Mouse (Mus musculus) heart, adult 11 months (tissue): Measurements from ENCODE around the gene Slc25a23.
"Not testable (repeated sequence)": the region's sequence is repeated elsewhere in the genome, so short reads cannot be mapped to it uniquely, and the experiment has no call there.

Experiments used
- DNase-seq: peaks from one replicate; pipeline ENCODE4 v3.0.0; 2022

The Slc25a23 gene

GRCm38 (mm10) chr17:57070272-57070671 is 10.6 kb upstream of the Slc25a23 start:
- no peak for DNase-seq

DNA sequence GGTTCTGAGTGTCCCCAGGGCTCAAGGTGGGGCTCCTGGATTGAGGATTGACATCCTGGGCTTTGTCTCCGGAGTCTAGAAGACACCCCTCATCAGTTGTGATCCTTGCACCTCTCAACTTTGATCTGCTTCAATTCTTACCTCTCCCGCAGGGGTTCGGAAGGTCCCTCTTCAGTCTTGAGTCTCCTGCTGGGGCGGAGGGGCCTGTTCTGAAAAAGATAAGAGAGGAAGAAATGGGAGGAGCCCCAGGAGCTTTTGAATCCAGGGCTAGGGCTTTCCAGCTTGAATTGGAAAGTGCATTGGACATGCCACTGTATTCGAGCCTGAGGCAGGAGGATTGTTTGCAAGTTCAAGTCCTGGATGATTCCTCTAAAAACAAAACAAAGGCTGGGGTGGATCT is 7.2 kb upstream of the Slc25a23 start:
- no peak for DNase-seq

- DNase-seq, result no peak
Measured at GRCm38 (mm10) chr17:57063031-57063430, 3.4 kb upstream of the Slc25a23 start.

GRCm38 (mm10) chr17:57062548-57062947 is 2.9 kb upstream of the Slc25a23 start:
- peak; percentile 89 for DNase-seq

DNA sequence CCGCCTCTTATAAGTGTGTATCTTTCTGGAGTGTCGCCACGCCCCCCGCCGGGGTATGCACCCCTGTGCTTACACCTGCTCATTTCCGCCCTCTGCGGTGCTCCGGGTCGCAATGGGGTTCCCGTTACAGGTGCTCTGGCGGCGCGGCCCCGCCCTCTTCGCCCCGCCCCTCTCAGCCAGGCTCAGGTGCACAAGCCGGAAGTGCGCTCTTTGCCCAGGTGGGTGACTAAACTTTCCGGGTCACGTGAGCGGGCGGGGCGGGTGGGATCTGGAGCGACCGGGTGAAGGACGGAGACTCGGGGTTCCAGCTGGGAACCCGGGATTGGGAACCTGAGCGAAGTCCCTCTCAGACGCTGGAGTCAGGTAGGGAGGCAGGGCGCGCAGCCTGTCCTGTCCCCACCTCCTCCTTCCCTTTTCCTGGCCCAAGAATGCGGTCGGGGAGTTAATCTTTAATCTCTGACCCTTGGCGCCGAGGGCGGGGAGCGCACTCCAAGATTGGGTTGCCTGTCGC is 2.4 kb upstream of the Slc25a23 start:
- peak; percentile 91 for DNase-seq

GRCm38 (mm10) chr17:57061069-57061468 is 1.4 kb upstream of the Slc25a23 start:
- peak; percentile 91 for DNase-seq

- peak; percentile 100 for DNase-seq
Measured at GRCm38 (mm10) chr17:57060231-57060801, 653 bp upstream of the Slc25a23 start.

- DNase-seq, result peak; percentile 96
Measured at GRCm38 (mm10) chr17:57058891-57059485, 675 bp downstream of the Slc25a23 start, which contains the start of gene Crb3. Gene Crb3 (plus strand): TSS chr17:57059105.

DNA sequence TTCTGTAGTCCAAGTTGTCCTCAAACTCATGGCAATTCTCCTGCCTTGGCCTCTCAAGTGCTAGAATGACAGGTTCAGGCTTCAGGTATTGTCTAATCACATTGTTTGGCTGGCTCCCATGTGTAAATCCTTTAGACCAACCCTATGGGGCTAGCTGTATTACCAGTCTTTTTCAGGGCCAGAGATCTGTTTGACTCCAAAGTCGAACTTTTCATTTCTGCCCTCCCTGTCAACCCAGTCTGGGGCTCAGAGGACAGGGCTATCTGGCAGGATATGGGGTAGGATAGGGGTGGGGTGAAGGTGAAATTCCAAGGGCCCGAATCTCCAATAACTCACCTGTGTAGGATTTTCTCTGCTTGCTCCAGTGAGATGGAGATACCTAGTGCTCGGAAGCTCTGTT is 3.4 kb downstream of the Slc25a23 start:
- no peak for DNase-seq

DNA sequence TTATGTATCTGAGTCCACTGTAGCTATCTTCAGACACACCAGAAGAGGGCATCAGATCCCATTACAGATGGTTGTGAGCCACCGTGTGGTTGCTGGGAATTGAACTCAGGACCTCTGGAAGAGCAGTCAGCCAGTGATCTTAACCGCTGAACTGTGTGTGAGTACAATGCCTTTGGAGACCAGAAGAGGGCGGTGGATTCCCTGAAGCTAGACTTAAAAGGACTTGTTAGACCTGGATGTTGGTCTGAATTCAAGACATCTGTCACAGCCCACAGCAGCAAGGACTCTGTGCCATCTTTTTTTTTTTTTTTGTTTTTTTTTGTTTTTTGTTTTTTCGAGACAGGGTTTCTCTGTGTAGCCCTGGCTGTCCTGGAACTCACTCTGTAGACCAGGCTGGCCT is 8.0 kb downstream of the Slc25a23 start:
- not testable (repeated sequence) for DNase-seq

DNA sequence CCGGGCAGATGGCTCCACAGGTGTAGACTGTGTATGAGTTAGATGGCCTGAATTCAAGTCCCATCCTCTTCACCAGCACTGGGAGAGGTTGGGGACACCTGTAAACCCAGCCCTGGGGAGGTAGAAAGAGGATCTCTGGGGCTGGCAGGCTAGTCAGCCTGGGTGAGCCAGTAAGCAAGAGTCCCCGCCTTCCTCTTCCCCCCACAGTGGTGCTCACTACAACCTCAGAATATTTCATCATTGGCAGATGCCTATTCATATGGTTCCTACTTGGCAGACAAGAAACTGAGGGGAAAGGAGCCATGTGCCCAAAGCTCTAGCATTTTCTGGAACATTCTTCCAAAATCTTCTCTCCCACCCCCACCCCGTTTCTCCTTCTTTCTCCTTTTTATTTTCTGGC is 10.8 kb downstream of the Slc25a23 start:
- no peak for DNase-seq

- no peak for DNase-seq
Measured at GRCm38 (mm10) chr17:57047406-57047805, 12.3 kb downstream of the Slc25a23 start.

DNA sequence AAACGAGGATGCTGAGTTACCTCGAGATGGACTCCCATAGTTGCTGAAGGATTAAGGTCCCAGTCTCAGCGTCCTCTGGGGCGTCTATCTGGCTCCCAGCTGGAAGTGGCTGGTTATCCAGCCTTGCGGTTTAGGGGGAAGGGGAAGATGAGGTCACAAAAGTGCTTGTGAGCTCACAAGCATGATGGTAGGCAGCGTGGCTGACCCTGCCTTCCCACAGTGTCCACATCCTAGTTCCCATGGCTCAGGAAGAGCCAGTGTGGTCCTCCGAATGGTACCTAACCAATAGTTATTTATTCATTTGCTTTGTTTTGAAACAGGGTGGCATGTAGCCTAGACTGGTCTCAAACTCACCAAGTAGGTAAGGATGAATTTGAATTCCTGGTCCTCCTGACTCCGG is 18.1 kb downstream of the Slc25a23 start, which contains the start of gene Slc25a41:
Gene Slc25a41 (minus strand): TSS at position 101 of the 400 bp plus-strand sequence.
- DNase-seq, result no peak

DNA sequence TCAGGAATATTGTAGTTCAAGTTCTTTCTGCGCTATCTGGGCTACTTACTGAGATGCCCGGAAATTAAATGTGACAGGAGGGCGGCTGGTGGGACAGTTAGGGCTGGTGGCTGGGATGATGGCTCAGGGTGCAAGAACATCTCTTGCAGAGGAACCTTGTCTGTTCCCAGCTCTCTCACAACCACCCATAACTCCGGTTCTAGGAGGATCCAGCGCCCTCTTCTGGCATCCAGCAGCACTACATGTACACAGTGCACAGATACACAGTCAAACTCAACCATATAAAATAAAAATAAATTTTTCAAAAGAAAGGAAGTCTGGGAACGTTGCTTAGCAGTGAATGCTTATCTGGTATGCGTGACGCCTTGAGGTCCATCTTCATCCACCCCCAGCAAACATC is 20.7 kb downstream of the Slc25a23 start:
- no peak for DNase-seq

DNA sequence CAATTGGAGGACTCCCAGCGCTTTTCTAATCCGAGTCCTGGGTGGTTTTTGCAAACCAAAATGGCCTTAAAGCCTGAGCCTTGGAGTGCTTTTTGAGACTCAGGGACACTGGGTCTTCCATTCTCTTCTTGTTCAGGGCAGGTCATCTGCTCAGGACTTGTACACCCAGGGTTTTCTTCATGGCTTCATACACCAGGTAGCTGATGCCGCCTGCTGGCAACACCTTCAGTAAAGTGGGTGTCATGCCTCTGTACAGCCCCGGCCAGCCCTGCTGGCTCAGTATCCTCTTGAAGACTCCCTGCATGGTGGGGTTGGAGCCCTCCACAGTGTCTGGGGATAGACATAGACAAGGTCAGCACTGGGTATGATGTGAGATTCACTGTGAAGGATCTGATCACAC is 26.8 kb downstream of the Slc25a23 start:
- no peak for DNase-seq

- peak; percentile 100 for DNase-seq
Measured at GRCm38 (mm10) chr17:57031661-57032420, 27.8 kb downstream of the Slc25a23 start.

DNA sequence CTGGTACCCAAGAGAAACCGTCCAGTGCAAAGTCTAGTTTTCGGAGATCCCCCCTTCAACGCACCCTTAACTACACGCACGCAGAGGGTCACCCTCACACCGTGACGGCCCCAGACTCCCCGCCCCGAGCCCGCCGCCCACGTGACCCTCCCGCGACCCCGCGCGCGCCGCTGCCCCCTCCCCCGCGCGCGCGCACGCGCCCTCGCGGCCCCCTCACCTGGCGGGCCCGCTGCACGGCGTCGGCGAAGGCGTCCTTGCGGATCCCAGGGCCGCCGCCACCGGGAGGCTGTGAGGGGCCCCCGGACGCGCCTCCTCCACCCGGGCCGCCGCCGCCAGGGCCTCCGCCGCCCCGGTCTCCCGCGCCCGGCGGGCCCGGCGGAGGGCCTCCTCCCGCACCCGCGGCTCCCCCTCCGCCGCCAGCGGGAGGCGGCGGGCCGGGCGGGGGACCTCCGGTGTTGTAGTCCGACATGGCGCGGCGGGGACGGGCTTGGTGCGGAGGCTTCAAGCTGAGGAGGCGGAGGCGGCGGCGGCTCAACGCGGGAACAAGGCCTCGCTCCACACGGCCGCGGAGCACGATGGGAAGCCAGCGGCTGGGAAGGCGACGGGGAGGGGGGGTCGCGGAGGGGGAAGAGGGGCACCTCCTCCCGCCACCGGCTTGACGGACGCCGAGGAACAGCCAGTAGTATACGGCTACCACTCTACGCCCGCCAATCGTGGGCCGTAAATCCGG is 28.6 kb downstream of the Slc25a23 start, which contains the start of gene Khsrp:
Gene Khsrp (minus strand): TSS at position 592 of the 730 bp plus-strand sequence.
- DNase-seq, result peak; percentile 96

DNA sequence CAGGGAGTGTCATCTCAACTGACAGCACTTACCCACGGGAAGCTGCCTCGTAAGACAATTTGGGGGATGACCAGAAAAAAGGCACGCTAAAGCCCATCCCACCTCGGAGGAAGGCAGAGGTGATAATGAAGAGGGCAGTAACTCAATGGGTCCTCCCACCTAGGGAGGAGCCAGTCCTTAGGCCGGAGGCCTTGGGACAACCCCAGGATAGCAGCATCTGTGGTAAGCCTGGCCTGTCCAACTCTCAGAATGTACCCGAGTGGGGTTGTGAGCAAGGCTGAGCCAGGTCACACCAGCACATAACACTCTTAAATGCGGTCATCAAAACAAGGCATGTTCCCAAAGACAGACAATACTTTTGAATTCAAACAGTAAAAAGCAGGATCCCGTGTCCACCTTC is 30.0 kb downstream of the Slc25a23 start:
- DNase-seq, result peak; percentile 94

DNA sequence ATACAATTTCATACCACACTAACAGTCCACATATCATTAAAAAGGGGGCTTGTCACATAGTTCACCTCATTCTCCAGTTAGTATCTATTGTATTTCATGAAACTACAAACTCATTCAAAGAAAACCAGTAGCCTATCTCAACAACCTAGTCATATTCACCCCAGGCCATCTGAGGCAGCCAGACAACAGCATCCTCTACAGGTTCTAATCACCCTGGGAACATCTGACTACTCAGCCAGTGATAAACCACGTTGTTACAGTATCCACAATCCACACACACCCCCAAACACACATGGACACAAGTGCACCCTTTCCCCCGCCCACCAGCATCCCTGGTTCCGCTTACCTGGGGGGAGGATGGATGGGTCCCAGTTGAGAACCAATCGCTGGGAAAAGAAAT is 32.2 kb downstream of the Slc25a23 start:
- no peak for DNase-seq

DNA sequence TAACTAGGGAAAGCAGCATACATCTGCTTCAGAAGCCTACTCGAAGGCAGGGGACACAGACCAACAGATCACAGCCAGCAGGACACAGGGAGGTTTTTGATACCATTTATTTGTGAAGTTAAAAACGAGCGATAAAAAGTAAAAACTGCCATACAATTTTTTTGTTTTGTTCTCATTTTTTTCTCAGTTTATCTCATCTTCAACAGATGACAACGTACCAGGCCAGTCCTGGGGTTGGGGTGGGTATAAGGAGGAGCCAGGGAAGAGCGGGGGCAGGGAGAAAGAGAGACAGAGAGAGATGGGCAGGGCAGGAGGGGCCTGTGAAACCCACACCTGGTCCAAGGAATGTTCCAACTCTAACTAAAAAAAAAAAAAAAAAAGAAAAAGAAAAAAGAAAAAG is 38.7 kb downstream of the Slc25a23 start:
- DNase-seq, result no peak

- DNase-seq, result no peak
Measured at GRCm38 (mm10) chr17:57019693-57020092, 40.0 kb downstream of the Slc25a23 start.

DNA sequence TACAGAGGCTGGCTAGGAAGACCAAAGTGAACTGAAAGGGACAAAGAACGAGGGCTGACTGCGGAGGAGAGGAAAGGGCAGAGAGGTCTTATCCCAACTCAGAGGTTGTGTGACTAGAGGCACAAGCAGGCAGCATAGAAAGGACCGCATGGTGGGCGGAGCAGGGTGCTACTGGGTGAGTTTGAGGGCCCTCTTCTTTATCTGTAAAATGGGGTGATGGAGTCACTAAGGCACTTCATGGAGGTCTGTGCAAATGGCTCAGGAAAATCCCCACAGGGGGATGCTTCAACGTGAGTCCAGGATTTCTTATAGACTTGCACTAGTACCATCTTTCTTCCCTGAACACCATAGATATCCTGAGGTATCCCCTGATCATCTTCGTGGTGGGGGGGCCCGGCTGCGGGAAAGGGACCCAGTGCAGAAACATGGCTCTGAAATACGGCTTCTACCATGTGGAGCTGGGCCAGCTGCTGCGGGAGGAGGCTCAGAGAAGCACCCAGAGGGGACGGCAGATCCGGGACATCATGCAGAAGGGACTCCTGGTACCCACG is 47.3 kb downstream of the Slc25a23 start:
- DNase-seq, result peak; percentile 93
